Mouse (Mus musculus) fat pad, adult 2 months (tissue): ENCODE results near the gene Bicc1.

Experiments used
- DNase-seq: peaks from one replicate; pipeline ENCODE4 v3.0.0-alpha.2; 2011; ENCODE audit warnings: low read depth, low spot score; ENCODE audit errors: extremely low read depth

Bicc1 gene

GRCm38 (mm10) chr10:71160449-71160848, 949 bp upstream of the Bicc1 start:
- DNase-seq, result no peak

GRCm38 (mm10) chr10:71158940-71159675, 392 bp downstream of the Bicc1 start:
- no peak for DNase-seq

- DNase-seq, result no peak
Measured at GRCm38 (mm10) chr10:71156569-71156968, 2.9 kb downstream of the Bicc1 start.

GRCm38 (mm10) chr10:71153610-71154009, 5.9 kb downstream of the Bicc1 start:
- no peak for DNase-seq

- DNase-seq, result no peak
Measured at GRCm38 (mm10) chr10:71153138-71153537, 6.4 kb downstream of the Bicc1 start.

- no peak for DNase-seq
Measured at GRCm38 (mm10) chr10:71150486-71150885, 9.0 kb downstream of the Bicc1 start.

GRCm38 (mm10) chr10:71148951-71149603, 10.4 kb downstream of the Bicc1 start:
- no peak for DNase-seq

- no peak for DNase-seq
Measured at GRCm38 (mm10) chr10:71148226-71148625, 11.3 kb downstream of the Bicc1 start.

GRCm38 (mm10) chr10:71146681-71147615, 12.6 kb downstream of the Bicc1 start:
- DNase-seq, result no peak

GRCm38 (mm10) chr10:71145801-71146200, 13.7 kb downstream of the Bicc1 start:
- no peak for DNase-seq

GRCm38 (mm10) chr10:71144191-71144590, 15.3 kb downstream of the Bicc1 start:
- DNase-seq, result no peak

- DNase-seq, result no peak
Measured at GRCm38 (mm10) chr10:71142568-71142967, 16.9 kb downstream of the Bicc1 start.

- DNase-seq, result no peak
Measured at GRCm38 (mm10) chr10:71140281-71140845, 19.1 kb downstream of the Bicc1 start.

- no peak for DNase-seq
Measured at GRCm38 (mm10) chr10:71138852-71139197, 20.7 kb downstream of the Bicc1 start.

GRCm38 (mm10) chr10:71138132-71138851, 21.2 kb downstream of the Bicc1 start:
- no peak for DNase-seq

- DNase-seq, result no peak
Measured at GRCm38 (mm10) chr10:71137606-71138005, 21.9 kb downstream of the Bicc1 start.

GRCm38 (mm10) chr10:71131333-71131732, 28.2 kb downstream of the Bicc1 start:
- DNase-seq, result no peak

GRCm38 (mm10) chr10:71130261-71130660, 29.2 kb downstream of the Bicc1 start:
- DNase-seq, result no peak

GRCm38 (mm10) chr10:71127951-71128331, 31.6 kb downstream of the Bicc1 start:
- no peak for DNase-seq

- no peak for DNase-seq
Measured at GRCm38 (mm10) chr10:71127278-71127950, 32.1 kb downstream of the Bicc1 start.
